Mouse (Mus musculus) cerebellum, postnatal 14 days (tissue): ENCODE measurements at regions not wholly inside any gene's neighbourhood (a gene's known extent, or its start where the extent isn't known, plus 50 kb on each side); places are given as distances from the start of the nearest gene placed in this dataset.

Experiments used
- DNase-seq, 2 experiments: peaks; one replicate each; pipeline ENCODE4 v3.0.0; 2021; ENCODE audit warnings: mixed read lengths in 2 of 2

DNA sequence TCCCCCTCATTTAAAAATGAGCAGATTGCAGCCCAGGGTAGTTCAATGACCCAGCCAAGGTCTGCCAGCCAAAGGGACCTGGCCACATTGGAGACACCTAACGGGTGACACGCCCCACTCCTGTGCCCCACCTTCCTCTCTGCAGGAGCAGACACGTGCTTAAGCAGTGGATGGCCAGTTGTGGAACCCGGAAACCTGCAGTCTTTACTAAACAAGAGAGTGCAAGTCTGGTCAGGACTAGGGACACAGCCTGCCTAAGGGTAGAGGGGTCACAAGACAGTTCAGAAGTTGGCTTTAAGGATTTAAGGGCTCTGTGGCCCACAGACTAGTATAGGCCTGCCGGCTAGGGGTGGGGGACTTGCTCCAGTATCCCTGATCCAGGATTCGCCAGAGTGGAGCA, 179.2 kb upstream of the Gm4791 start:
- no peak for DNase-seq

DNA sequence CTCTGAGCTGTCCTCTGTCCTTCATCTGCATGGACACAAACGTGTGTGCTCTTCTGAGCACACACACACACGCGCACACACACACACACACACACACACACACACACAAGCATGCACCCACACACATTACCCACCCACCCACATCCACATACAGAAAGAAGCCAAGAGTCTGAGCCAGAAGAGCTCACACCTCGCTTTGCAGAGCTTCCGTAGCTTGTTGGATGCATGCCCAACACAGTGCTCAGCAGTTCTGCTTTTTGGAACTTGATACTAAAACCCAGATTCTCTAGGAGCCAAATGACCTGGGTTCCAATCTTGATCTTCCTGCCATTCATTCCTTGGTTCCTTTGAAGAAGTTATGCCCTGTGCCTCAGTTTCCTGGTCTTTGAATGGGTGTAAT, 182.4 kb upstream of the Gm4791 start:
- DNase-seq: peak in 1 of 2 experiments; percentile 32

DNA sequence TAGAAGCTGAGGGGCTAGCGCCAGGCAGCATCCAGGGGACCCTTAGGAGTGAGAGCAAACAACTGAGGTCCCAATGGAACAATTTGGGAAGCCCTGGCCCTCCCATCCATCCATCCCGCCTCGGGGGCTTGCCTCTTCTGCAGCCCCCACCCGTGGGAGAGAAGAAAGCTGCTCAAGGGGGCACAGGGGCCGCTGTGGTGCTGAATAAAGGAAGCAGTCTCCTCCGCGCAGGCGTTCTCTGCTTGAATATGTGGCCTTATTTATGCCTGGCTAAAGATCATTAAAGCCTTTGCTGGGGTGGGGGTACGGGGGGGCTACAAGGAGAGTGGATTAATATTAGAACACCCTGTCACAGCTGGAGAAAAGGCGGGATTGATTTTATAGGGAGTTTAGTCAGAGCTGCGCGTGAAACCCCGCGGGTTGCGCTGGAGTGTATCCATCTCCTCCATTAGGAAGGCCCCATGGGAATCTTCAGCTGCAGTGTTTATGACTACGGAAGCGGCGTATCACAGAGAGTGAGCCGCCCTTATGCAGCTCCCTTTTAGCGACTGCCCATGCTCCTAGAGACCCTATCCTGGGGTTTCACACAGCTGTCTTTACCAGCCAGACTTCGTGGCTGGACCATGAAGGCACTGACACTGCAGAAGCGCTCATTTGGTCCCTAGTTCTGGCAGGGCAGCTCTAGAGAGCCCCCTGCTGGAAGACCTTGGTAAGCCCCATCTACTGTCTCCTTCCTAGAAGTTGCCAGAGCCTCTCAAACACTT, 183.9 kb upstream of the Gm4791 start:
- DNase-seq: peak; percentile 85 to 86

DNA sequence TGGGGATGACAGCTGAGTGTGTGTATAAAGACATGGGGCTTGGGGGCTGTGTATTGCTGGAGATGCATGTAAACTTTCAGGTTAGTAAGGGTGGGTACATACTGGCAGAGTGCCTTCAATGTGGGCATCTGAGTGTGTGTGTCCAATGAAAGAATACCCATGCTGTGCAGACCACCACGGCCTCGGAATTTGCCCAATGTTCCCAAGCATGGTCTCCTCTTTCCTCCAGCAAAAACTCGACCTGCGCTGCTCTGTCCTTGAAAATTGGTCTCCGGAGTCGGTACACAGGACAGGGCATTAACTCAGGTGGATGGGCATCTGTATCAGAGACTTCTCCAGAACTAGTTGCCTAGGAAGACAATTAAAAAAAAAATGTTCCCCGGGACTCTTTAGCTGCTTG, 188.3 kb upstream of the Gm4791 start:
- no peak for DNase-seq

DNA sequence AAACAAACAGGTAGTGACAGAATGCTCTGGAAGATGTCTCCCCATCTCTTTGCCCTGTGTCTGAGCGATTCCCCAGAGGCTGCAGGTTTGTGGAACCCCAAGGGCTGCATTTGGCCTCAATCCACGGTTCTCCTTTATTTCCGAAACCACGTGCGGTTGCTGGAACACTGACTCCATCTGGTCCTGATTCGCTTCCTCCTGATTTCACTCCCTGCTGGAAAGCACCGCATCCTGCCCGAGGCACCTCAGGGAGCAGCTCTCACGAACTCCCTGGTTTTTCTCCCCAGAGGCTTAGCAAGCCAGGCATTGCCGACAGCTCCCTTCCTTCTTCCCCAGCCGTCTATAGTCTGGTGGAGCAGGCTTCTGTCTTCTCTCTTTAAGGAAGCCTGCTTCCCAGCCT, 203.1 kb upstream of the Gm4791 start:
- no peak for DNase-seq

DNA sequence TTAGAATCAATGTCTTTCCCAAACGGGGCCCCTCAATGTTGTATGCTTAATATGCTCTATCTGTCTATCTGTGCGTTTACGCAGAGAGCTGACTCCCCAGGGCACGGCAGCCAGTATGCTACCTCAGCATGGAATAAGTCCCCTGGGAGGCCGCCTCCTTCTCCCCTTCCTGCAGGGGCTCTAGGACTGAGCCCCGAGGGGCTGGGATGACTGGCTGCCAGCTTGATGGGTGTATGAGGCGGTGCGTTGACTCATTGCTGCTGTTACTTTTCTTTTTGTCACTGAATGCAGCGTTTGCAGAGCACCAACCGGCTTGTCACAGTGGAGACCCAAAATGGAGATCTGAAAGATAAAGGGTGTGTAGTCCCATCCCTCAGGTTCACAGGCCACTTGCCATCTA, 209.5 kb upstream of the Gm4791 start:
- DNase-seq: no peak

DNA sequence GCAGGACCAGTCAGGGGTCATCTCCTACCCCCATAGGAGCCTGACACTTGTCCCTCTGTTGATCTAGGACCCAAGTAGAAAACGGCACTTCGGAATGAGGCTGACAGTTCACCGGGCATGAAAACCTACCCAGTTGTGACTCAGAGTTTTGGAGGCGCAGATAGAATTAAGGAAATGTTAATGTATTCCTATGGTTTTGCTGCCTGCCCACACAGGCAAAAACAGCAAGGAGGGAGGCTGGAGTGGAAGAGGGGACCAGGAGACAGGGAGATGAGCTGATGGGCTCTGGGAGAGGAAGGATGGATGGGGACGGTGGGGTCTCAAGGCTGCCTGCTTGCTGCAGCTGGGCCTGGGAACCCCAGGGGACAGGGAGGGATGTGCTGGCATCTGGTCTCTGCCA, 210.1 kb upstream of the Gm4791 start:
- DNase-seq: no peak

DNA sequence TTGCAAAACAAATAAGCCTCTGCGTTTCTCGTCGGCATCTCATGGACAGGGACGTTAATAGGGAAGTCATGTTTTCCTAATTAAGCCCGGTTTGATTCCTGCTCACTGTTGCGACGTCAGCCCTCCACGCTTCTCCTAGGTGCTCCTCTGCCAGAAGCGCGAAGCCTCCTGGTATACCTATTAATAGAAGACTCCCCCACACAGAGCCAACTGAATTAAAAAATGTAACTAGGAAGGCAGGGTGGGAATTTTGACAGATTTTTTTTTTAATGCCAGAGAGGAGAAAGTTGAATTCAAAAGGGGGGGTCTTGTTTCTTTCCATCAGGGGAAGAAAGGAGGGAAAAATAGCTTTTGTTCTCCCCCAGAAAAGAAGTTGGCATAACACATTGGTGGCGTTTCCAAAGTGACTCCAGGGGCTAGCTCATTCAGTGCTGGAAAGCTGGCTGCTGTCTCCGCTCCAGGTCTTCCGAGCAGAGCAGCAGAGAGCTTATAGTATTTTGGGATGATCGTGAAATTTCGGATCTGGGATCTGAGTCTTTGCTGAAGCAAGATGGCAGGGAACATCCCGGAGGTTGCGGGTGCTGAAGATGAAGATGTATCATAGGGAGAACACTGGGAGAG, 214.1 kb upstream of the Gm4791 start:
- DNase-seq: peak; percentile 49 to 60

DNA sequence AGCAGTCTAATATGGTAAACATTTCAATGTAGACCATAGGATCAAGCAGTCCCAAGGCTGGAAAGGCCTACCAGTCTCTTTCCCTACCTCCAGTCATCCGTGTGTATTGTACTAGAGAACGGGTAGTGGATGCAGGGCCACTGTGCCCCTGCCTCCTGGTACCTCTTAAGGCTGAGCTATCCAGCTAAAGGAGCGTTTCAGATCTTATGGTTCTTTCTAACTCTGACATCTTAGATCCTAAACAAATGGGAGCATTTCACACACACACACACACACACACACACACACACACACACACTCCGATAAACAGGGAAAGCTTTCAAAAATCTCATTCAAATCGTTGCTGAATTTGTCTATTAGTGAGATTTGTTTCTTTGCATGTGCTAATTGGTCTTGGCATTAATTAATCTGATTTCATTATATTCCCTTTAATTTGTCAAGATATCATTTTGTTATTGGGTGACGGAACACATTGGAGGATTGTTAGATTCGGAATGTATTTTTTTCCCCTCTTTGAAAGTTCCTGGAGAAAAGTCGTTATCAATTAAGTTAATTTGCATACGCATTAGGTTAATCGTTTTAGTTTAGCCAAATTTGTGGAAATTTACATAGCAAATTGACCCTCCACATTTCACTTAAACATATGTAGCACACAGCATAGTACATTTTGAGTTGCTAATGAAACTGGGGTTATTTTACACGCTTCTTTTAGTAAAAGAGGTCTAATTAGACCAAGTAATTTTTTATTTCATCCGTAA, 214.8 kb upstream of the Gm4791 start:
- DNase-seq: no peak

DNA sequence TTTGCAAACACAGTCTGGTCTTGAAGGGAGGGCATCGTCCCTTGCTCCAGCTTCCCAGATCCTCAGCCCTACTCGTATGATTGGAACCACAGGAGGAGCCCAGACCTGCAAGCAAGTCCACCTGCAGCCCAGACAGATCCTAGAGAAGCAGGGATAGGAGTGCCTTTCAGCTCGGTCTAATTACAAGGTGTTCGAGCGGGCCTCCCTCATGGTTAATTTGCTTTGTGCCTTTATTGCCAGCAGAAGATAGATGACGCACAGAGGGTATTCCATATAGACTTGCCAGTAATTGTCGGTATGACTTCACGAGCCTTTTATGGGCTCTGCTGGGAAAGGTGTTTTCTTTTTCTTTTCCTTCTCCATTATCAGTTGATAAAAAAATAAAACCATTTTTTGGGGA, 216.9 kb upstream of the Gm4791 start:
- DNase-seq: peak; percentile 32 to 58

DNA sequence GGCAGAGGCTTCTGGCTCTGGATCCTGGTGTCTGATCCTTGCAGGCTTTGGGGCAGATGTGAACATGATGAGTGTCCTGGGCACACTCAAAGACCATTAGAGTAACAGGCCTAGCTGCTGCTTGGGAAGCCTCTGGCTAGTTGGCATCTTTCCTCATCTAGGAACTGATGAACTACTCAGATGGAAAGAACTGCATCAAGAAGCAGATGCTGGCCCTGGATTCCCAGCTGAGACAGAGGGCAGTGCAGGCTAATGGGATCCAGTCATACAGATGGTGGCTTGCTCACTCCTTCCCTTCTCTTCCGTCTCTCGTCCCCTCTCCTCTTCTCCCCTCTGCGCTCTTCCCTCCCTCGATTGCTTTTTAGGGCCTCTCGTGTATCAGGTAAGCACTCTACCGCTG, 219.8 kb upstream of the Gm4791 start:
- no peak for DNase-seq

DNA sequence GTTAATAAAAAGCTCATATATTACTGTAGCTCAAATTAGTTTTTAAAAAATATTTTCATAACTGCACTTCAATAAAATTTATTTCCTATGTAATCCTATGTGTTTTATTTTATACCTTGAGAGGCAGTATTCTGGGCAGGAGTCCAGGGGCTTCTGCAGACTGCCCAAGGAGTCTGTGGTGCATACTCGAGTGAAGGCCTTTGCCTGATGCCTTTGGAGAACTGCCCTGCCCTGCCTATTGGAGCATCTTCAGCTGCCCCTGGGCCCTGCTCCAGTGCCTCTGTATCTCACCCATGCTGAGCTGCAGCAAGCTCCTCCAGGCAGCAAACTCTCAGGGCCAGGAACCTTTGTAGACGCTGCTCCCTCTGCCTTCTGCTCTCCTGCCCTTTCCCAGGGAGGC, 223.7 kb upstream of the Gm4791 start:
- DNase-seq: peak; percentile 47

DNA sequence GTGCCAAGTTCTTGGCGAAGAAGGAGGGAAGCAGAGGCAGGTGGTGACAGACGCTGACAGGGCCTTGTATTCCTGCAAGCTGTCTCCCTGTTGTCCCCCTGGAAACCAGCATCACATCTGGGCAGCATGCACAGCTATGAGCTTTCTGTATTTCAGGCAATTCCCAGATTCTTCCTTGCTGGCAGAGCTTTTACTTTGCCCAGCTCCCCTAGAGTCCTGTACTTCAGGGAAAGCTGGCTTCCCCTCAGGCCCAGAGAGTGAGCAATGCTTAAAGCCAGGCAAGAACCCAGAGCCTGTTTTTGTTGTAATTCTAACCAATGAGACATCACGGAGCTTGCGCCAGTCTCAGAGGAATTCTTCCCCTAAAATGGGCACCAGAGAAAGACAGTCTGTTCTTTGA, 238.3 kb upstream of the Gm4791 start:
- DNase-seq: no peak

DNA sequence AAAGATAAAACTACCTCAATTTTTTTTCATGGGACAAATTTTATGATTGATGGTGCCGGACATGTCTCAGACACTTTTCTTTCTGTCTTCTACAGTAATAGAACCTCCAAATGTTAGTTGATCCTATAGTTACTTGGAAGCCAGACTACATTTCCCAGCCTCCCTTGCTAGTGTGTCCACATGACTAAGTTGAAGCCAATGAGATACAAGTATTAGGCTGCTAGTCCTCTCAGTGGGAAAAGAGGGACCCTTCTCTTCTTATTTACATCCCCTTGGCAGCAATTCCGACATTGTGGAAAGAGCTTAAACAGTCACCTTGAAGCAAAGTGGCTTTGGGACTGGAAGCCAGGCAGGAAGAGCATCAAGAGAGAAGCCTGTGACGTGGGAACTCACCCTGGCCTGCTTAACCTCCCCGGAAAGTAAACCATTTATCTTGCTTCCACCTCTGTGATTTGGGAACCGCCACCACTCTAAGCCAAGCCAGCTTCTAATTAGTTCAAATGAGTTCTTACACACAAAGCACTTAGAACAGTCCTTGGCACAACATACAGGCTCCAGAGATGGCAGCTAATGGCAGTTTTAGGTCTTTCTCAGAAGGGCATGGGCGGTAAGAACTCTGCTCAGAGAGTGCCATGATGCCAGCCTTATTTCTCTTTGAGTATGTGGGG, 241.4 kb upstream of the Gm4791 start:
- DNase-seq: no peak

DNA sequence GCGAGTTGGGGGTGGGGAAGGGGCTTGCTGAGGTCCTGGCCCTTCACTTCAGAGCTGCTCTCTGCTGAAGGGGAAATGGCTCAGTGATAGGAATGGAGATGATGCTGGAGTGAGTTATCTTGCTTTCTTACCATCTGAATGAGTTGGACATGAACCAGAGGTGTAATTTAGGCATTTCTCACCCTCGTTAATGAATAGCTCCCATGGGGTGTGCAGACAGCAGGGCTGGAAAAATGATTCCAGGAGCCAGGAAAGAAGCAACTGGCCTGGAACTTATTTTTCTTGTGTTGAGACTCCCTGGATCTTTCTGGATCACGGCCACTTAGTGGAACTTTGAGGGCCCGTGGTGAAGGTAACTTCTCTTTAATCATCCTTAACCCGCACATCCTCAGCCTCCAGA, 246.6 kb upstream of the Gm4791 start:
- DNase-seq: no peak

DNA sequence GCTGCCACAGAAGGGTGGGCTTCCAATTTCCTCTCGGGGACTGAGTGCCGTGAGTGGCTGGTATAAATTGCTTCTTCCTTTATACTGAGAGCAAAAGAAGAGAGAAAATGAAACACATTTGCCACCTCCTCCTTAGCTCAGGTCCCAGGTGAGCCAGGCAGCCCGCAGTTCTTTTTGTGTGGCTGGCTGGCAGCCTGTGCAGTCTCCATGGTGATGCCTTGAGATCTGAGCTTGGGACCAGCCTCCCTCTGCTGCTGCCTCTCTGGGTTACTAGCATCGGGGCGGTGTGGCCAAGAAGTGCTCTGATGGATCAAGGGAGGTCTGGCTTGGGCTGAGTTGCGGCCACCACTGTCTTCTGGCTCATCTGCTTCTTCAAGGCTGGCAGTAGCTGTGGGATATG, 249.1 kb upstream of the Gm4791 start:
- peak; percentile 41 to 44 for DNase-seq

DNA sequence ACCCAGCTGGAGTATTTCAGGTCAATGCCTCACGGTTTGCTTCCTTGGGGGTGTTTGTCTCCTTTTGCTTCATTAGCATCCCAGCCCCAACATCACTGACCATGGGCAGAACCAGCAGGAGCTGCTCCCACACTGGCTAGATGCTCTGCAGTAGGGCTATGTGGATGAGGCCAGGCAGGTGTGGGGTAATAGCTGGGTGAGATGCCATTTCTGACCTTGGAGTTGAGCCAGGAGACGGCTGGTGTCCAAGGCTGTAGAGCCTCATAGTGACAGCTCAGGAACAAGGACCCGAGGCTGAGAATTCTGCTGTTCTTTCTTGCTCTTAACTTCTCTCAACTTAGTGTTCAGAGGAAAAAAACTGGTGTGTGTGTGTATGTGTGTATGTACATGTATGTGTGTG, 252.3 kb upstream of the Gm4791 start:
- DNase-seq: peak in 1 of 2 experiments; percentile 33

DNA sequence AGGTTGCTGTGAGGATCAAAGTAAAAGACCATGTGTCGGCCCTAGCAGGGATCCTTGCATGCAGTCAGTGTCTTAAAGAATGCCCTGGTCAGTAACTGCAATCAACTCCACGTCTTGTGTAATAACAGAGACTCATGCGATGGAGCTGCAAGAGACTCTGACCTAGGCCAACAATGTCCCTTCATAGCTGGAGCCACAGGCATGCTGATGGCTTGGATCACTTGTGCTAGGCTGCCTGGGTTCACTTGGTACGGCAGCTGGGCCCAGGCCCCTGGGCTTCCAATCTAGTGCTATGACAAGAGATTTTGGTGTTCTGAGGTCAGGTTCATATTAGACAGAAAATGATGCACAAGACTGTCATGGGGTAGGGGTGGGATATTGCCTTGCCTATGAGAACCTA, 258.0 kb upstream of the Gm4791 start:
- no peak for DNase-seq

DNA sequence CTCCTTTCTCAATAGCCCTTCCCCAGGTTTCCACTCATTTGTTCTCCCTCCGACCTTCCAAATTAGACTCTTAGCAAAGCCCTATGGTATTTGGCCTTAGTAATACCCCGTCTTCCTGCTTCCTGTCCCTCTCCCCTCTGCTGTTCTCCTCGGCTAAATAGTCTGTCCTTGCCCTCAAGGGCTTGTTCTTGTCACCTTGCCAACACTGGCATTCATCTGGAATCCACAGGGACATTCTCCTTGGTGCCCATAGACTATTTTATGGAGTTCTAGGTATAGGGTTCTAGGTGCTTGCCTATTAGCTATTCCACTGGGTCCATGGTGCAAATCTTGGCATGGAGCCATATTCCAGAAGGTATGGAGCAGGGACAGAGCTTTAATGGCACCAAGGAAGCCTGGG, 259.2 kb upstream of the Gm4791 start:
- peak; percentile 17 to 25 for DNase-seq

DNA sequence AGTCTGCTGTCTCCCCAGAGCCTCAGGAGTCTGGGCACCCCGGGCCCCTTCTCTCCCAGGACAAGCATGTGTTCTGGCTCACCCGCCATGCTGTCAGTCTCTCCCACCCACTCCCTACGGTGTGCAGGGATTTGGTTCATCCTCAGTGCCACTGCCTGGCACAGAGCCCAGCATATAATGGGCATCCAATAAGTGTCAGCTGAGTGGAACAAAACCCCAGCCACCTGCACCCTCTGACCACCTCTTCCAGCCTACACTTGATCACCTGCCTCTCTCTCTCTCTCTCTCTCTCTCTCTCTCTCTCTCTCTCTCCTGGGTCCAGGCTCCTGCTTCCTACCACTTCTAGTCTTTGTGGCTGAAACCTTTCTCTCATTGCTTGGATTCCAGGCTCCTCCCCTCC, 259.9 kb upstream of the Gm4791 start:
- DNase-seq: peak; percentile 48 to 54

DNA sequence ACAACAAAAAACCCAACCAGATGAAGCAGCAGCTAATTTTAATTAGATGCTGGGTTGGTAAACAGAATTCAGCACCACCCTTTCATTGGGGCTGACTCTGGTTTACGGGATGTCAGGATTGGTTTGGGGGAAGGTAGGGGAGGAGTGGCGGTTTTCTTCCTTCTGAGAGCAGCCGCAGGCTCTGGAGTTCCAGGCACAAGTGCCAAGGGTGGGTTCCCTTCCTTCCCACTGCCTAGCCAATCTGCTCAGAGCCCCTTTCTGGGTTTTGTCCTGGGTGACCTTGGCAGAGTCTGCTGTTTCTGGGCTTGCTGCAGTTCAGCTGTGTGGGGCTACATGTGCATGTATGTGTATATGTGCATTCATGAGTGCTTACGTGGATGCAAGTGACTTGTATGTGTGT, 260.5 kb upstream of the Gm4791 start:
- DNase-seq: no peak

DNA sequence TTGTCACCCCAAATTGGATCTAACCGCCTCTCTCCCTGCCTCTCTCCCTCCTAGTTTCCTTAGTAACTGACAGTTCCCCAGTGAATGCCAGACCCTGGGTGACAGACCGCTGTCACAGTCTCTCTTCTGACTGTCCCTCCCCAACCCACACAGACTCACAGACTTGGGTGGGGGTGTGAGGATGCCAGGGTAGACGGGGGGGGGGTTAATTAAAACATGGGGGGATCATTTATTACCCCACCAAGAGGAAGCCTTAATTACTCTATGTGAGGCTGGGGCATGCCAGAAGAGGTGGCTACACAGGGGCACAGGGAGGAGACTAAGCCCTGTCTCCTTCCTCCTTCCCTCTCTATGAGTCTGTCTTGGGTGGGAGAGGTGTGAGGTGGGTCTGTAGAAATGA, 261.1 kb upstream of the Gm4791 start:
- no peak for DNase-seq

DNA sequence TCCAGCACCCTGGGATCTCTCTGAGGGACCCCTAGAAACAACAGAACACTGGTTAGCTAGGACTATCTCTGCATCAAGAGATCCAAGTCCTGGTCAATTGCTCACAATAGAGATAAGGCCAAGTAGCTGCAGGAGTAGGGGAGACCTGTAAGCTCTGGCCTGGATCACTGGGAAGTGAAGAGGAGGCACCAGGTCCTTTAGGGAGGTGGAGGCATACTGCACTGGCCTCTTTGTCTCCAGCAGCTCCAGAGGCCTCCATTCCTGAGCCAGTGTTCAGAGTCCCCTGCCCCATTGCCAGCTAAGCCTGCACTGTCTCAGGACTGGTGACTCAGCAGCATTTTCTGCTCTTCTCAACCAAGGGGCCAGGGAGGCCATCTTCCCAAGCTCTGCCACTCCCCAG, 262.3 kb upstream of the Gm4791 start:
- DNase-seq: no peak

DNA sequence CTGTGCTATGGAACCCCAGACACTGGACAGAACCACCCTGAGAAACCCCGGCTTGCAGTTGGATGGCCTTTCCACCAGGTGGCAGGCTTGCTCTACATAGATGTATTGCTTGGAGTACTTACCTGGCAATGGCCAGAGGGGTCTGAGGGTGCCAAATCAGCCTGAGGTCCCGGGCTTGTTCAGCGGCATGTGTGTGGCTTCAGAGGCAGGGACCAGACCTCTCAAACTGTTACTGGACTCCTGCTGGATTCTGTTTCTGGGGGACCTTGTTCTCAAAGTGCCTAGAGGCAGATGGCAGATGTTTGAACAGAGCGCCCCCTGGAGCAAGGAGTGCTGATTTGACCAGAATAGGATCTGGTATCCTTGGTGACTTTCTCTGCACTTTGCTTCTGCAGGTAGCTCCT, 262.9 kb upstream of the Gm4791 start:
- peak; percentile 97 for DNase-seq
